Mouse (Mus musculus) neural tube, embryonic 11.5 days (tissue): ENCODE data around the gene Btbd7. TPM values are rescaled to one million over a fixed set of nuclear protein-coding genes. Genes with fewer than 3 reads are reported as not detected.

ENCODE experiments used
- ATAC-seq: fragments of 200-750 bp; cut with Nextera tagmentation; 2 replicates; pipeline ENCODE4 v1.8.0; 2017; ENCODE audit warnings: moderate number of reproducible peaks, mild to moderate bottlenecking, moderate TSS enrichment, moderate library complexity; ENCODE audit not compliant: insufficient read depth, low FRiP score, low TSS enrichment
- DNase-seq: peaks from one replicate; pipeline ENCODE4 v3.0.0-alpha.2; 2015; ENCODE audit warnings: low spot score
- H3K27ac ChIP-seq: fragments of 300-500 bp; sonication (generic); 2 replicates; pipeline ENCODE4 v1.5.1; 2014; ENCODE audit warnings: low read depth, mild to moderate bottlenecking, low read length
- H3K27me3 ChIP-seq: fragments of 300-500 bp; sonication (generic); 2 replicates; pipeline ENCODE4 v1.6.1; 2014; ENCODE audit warnings: mild to moderate bottlenecking, low read length, mixed read lengths; ENCODE audit not compliant: control insufficient read depth, insufficient read depth
- H3K36me3 ChIP-seq: fragments of 300-500 bp; sonication (generic); 2 replicates; pipeline ENCODE4 v1.6.1; 2014; ENCODE audit warnings: mild to moderate bottlenecking, low read length, moderate library complexity, mixed read lengths; ENCODE audit not compliant: control insufficient read depth, insufficient read depth
- H3K4me1 ChIP-seq: fragments of 300-500 bp; sonication (generic); 2 replicates; pipeline ENCODE4 v1.6.1; 2014; ENCODE audit warnings: low read length, mixed read lengths; ENCODE audit not compliant: control insufficient read depth, insufficient read depth
- H3K4me2 ChIP-seq: fragments of 300-500 bp; sonication (generic); 2 replicates; pipeline ENCODE4 v1.6.1; 2014; ENCODE audit warnings: low read depth, mild to moderate bottlenecking, moderate library complexity
- H3K4me3 ChIP-seq: fragments of 300-500 bp; sonication (generic); 2 replicates; pipeline ENCODE4 v1.5.1; 2014; ENCODE audit warnings: low read depth, low read length
- H3K9ac ChIP-seq: fragments of 300-500 bp; sonication (generic); 2 replicates; pipeline ENCODE4 v1.6.1; 2014; ENCODE audit warnings: mild to moderate bottlenecking, low read length
- H3K9me3 ChIP-seq: fragments of 300-500 bp; sonication (generic); 2 replicates; pipeline ENCODE4 v1.6.1; 2016; ENCODE audit warnings: low read length; ENCODE audit not compliant: control insufficient read depth
- WGBS: fragments of 180-500 bp; shearing (Covaris S2); extraction: QIAGEN DNeasy Blood & Tissue Kit; methylation state at CpG from one replicate; pipeline ENCODE4 v1.1.7; 2014; 5-methylcytosine and 5-hydroxymethylcytosine counted together
- polyA plus RNA-seq: library from polyadenylated mRNA; unstranded; fragments of >200 nt; fragmentation: Nextera tagmentation; extraction: Ambion mirVana; gene quantifications from 2 replicates; pipeline ENCODE4 v1.2.1, GENCODE M21; 2014

The Btbd7 gene
- polyA plus RNA-seq, 1 experiment from 2014 or later: 20.2 TPM

DNA sequence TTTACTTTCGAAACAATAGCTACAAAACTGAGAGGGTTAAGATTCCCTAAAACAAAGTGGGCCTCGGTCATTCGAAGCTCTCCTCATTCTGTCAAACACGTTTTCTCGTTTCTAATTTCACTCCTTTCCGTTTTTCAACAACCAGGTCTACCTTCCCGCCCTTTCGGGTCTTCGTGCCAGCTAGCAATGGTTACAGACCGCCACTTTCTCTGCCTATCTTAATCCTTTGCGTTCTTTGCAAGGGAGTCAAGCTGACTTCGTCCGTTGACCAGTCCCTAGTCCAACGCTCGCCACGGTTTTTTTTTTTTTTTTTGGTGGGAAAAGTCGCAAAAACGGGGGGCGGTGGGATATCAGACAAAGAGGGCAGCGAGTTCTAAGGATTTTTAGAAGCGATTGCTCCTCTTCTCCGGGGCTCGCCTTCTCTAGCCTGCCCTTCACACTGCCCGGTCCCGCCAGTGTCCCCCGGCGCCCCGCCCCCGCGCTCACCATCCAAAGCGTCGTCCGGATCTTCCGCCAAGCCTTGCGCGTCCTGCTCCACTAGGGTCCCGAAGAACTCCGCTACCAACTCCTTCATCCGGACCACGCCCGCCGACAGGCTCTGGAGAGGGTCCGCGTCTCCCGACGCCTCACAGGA is 121.1 kb downstream of the Btbd7 start:
- H3K27me3 ChIP-seq: no peaks in the 10 kb centered on the region
- H3K4me3 ChIP-seq: peak overlapping the region; percentile 67
- 2% methylated on average over 46 of the region's 46 CpGs for WGBS
- peak overlapping the region; percentile 60 for H3K4me2 ChIP-seq
- peak overlapping the region; percentile 76 for H3K9ac ChIP-seq
- peaks cover 3% of the 10 kb centered on the region for H3K4me1 ChIP-seq
- H3K27ac ChIP-seq: peak overlapping the region; percentile 66
- H3K9me3 ChIP-seq: no peaks in the 10 kb centered on the region
- ATAC-seq (peak; percentile 84), DNase-seq (peak; percentile 21)
- no peaks in the 10 kb centered on the region for H3K36me3 ChIP-seq

DNA sequence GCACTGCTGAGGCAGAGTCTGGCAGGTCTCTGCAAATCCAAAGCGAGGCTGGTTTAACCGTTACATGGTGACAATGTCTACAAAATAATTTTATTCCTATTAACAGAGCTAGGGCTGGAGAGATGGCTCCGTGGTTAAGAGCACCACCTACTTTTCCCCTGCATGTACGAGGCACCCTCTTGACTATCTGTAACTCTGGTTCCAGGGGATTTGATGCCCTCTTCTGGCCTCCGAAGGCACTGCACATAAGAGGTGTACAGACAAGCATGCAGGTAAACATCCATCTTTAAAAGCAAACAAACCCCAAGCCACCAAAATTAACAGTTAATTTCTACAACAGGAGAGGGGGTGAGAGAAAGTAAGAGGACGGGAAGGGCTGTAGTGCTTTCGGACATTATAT is 122.0 kb downstream of the Btbd7 start:
- H3K27me3 ChIP-seq: no peaks in the 10 kb centered on the region
- no peak for DNase-seq
- H3K27ac ChIP-seq: no peak overlapping the region

DNA sequence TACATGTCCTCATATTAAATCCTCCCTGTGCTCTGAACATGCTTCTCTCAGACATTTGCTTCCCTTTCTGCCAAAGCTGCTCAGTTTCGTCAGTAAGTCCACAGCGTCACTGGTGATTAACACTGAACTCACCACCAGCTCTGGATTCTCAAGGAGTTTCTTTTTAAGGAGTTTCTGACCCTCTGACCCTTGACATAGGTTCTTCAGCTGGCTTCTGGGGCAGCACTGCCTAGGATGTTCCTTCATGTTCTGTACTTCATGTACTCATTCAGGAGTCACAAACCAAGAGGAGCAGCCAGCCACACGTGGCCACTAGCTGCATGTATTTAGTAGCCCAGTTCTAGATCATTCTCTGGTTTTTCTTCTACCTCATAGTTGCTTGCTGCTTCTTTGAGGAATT is 130.0 kb downstream of the Btbd7 start:
- H3K9me3 ChIP-seq: no peaks in the 10 kb centered on the region
- no peak overlapping the region for H3K27ac ChIP-seq
- WGBS: 87% methylated on average over 3 of the region's 3 CpGs
- peaks cover 6% of the 10 kb centered on the region; the same call in 1 of the 2 replicates for H3K4me1 ChIP-seq
- no peaks in the 10 kb centered on the region for H3K27me3 ChIP-seq
- no peaks in the 10 kb centered on the region; the same call in 1 of the 2 replicates for H3K36me3 ChIP-seq
- H3K9ac ChIP-seq: no peak overlapping the region
- no peak for ATAC-seq
- no peak overlapping the region for H3K4me2 ChIP-seq
- no peak overlapping the region for H3K4me3 ChIP-seq
- no peak for DNase-seq

More for the DNA sequence above, 122.0 kb downstream of the Btbd7 start:
- H3K4me3 ChIP-seq: peak overlapping the region; percentile 67; the same call in 1 of the 2 replicates
- ATAC-seq: no peak
- H3K36me3 ChIP-seq: no peaks in the 10 kb centered on the region
- H3K4me1 ChIP-seq: peaks cover 3% of the 10 kb centered on the region
- H3K9me3 ChIP-seq: no peaks in the 10 kb centered on the region
- peak overlapping the region; percentile 60 for H3K4me2 ChIP-seq
- 84% methylated on average over 7 of the region's 7 CpGs for WGBS
- H3K9ac ChIP-seq: no peak overlapping the region

DNA sequence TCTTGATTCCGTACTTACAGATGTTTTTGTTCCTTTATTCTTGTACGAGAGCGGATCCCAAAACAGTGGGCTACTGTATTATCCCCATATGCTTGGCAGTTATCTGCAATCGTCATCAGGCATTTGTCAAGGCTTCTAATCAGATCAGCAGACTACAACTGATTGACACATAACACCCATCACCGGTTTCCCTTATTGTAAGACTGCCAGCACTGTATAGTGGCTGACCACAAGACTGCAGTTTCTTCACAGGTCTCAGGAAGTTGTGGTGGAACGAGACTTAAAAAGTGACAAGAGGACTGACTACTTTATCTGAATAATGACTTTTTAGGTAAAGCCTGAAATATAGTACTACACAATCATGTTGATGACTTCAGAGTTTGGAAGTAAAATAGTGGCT is 133.4 kb downstream of the Btbd7 start:
- 69% methylated on average over 6 of the region's 6 CpGs for WGBS
- DNase-seq (no peak), ATAC-seq (no peak)
- Histone ChIP-seq H3K27me3 (no peaks in the 10 kb centered on the region), H3K9ac (no peak overlapping the region), H3K27ac (no peak overlapping the region), H3K36me3 (no peaks in the 10 kb centered on the region; the same call in 1 of the 2 replicates), H3K4me3 (no peak overlapping the region), H3K4me2 (no peak overlapping the region), H3K9me3 (no peaks in the 10 kb centered on the region), H3K4me1 (peaks cover 6% of the 10 kb centered on the region; the same call in 1 of the 2 replicates)

DNA sequence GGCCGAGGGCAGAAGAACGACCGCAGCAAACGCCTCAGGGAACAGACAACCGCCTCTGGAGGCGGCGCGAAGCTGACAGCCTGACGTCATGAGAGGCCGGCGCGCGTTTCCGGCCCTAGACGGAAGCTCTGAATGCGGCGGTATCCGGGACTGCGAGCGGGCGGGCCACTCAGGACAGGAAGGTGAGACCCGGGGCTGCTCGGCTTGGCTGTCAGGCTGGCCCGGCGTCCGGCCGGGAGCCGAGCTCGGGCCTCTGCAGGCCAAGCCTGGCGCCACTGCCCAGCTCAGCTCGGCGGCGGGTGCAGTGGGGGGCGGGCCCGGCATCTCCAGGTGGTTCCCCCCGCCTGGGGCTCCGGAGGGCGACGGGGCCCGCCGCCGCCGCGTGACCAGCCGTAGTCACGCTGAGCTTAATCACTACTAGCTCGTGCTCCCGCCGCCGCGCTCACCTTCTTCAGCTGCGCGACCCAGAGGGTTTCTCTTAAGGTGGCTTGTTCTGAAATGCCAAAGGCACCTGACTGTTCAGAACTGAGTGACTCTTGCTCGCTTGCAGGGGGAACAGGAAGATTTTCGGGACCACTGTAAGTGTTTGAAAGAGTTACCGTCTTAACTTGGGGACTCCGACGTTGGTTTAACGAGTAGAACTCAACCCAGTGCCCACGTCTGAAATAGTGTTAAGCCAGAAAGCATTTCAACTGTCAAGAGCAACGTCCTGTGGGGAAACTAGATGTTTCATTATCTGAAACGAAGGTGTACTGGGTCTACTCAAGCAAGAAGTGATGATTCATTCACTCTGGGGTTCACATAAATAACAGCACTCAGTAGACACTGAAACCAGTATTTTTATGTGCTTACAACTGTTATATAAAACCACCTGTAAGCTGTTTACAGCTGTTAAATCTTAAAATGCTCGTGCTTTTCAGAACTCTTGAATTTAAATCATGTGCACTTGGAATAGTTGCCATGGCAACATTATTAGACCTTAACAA is 134.4 kb downstream of the Btbd7 start, which contains the start of the genes Moap1 and Tmem251:
Moap1 (minus strand) TSS at position 73 of the 986 bp plus-strand sequence.
Tmem251 (plus strand) TSS at position 174 of the 986 bp plus-strand sequence.
- Histone ChIP-seq H3K36me3 (no peaks in the 10 kb centered on the region; the same call in 1 of the 2 replicates), H3K4me3 (peak within 1 kb of the TSS; percentile 70), H3K27ac (peak within 1 kb of the TSS; percentile 84), H3K4me1 (peaks cover 6% of the 10 kb centered on the region; the same call in 1 of the 2 replicates), H3K9me3 (no peaks in the 10 kb centered on the region), H3K4me2 (peak within 1 kb of the TSS; percentile 83), H3K9ac (peak within 1 kb of the TSS; percentile 82), H3K27me3 (no peaks in the 10 kb centered on the region)
- DNase-seq: peak; percentile 92
- ATAC-seq: peak; percentile 97
- under 1% methylated on average over 59 of the region's 63 CpGs for WGBS

DNA sequence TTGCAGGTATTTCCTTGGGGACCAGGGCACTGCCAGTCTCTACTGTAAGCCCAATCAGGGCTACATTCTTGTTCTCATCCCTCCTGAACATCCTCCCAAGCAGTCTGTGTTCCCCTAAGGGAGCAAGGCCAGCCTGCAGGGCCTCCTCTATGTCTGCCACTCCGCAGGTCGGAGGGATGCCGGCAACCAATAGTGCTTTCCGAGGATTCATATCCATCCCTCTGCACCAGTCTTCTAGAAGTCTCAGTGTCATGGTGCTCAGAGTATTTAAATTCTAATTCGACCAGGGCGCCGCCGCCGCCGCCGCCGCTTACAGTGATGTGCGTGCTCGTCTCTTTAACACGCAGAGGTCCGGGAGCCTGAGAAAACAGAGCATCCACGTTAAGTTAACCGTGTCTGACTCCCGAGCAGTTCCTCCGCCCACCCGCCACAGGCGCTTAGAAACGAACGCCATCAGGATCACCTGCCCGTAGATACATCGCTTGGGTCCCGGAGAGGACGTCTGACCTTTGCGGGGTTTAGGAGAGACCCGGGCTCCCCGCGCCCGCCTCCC is 135.2 kb downstream of the Btbd7 start:
- H3K27me3 ChIP-seq: no peaks in the 10 kb centered on the region
- under 1% methylated on average over 33 of the region's 33 CpGs for WGBS
- H3K4me2 ChIP-seq: peak overlapping the region; percentile 83
- peak overlapping the region; percentile 84 for H3K27ac ChIP-seq
- DNase-seq: no peak
- ATAC-seq: peak; percentile 20
- H3K9me3 ChIP-seq: no peaks in the 10 kb centered on the region
- H3K9ac ChIP-seq: peak overlapping the region; percentile 82
- peaks cover 6% of the 10 kb centered on the region; the same call in 1 of the 2 replicates for H3K4me1 ChIP-seq
- H3K36me3 ChIP-seq: no peaks in the 10 kb centered on the region
- H3K4me3 ChIP-seq: peak overlapping the region; percentile 70

DNA sequence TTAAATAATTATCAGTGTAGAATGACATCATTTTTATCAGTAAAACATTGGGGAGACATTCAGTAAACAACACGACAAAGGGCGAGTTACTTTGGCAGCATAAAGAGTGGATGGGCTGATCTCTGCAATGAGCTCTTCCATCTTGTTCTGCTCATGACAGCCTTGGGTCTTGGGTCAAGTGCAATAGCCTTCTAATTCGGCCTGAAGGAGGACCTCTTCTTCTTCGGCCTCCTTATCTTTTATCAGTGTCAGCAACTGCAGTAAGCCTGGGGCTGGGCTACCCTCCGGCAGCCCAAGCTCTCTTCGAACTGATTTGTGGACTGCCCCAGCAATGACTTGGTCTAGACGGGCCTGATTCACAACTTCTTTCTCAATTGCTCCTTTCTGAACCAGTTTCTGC is 136.2 kb downstream of the Btbd7 start:
- DNase-seq (no peak), ATAC-seq (no peak)
- H3K4me2 ChIP-seq: no peak overlapping the region
- no peaks in the 10 kb centered on the region for H3K9me3 ChIP-seq
- no peaks in the 10 kb centered on the region for H3K36me3 ChIP-seq
- peaks cover 6% of the 10 kb centered on the region; the same call in 1 of the 2 replicates for H3K4me1 ChIP-seq
- no peak overlapping the region for H3K9ac ChIP-seq
- H3K27me3 ChIP-seq: no peaks in the 10 kb centered on the region
- no peak overlapping the region for H3K4me3 ChIP-seq
- H3K27ac ChIP-seq: no peak overlapping the region
- WGBS: 90% methylated on average over 7 of the region's 7 CpGs

DNA sequence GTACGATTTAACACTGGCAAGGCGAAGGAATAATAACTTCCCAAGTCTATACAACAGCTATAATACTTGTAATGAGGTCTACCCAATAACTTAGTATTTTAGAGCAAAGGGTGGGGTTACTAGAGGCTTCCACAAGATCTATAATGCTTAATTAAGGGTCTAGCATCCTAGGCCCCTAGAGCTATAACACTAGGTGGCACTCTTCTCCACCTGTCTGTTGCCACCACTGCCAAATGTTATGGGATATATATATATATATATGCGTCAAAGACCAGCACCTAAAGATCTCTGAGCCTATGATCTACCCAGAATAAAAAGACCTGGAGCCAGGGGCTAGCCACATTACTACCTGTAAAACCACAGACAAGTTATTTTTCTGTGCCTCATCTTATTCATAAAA is 138.0 kb downstream of the Btbd7 start:
- ATAC-seq: no peak
- H3K27ac ChIP-seq: no peak overlapping the region
- no peak overlapping the region for H3K9ac ChIP-seq
- no peak overlapping the region for H3K4me2 ChIP-seq
- H3K27me3 ChIP-seq: no peaks in the 10 kb centered on the region
- DNase-seq: no peak
- H3K4me3 ChIP-seq: no peak overlapping the region
- H3K9me3 ChIP-seq: no peaks in the 10 kb centered on the region
- WGBS: 65% methylated on average over 3 of the region's 3 CpGs
- no peaks in the 10 kb centered on the region for H3K36me3 ChIP-seq
- H3K4me1 ChIP-seq: peaks cover 6% of the 10 kb centered on the region; the same call in 1 of the 2 replicates
